Mouse (Mus musculus) heart, adult 11 months (tissue): ENCODE measurements around the gene Dph2.

Experiments used
- DNase-seq: peaks from one replicate; pipeline ENCODE4 v3.0.0; 2022

Gene Dph2

DNA sequence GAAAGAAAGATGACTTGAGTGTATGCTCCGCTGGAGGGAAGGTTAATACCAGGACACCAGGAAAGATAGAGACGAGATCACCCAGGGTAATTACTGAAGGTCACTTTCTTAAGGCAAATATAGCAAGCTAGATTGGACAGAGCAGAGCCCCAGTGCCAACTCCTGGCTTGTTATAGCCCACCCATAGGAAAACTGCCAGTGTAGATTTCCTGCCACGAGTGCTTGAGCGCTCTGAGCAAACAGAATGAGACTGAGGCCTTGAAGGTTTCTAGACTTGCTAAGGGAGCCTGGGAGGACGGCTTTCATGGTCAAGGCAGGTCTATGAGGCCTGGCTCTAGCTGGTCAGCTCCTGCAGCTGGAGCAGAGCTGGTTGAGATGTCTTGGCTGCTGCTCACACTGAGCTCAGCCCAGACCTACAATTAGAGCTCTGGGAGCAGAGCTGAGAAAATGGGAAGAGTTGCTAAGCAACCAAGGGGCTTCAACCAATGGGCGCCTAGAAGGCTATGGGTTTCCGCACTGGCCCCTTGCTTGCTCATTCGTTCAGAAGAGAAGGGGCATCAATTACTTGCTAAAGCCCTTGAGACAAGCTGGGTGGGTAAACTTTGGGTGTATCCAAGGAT is 17.1 kb upstream of the Dph2 start:
- DNase-seq, result no peak

- peak; percentile 92 for DNase-seq
These were observed 14.4 kb upstream of the Dph2 start for GRCm38 (mm10) chr4:117906196-117906595.

DNA sequence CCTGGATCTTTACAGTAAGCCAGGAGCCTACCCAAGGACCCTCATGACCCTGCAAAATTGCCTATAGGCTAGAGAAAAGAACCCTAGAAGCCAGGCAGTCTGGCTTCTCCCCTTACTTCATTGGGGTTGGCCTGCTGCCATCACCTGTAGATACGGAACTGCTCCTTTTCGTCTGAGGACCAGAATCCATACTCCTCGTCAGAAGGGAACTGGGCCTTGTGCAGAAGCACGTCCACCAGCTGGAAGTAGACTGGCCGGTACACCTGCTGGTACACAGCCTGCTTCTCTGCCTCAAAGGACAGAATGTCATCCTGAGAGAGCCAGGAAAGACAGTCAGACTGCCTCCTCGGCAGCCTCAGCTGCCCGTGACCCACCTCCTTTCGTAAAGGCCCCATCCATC is 12.9 kb upstream of the Dph2 start:
- DNase-seq, result no peak

GRCm38 (mm10) chr4:117904094-117904493 is 12.3 kb upstream of the Dph2 start:
- no peak for DNase-seq

GRCm38 (mm10) chr4:117898111-117898510 is 6.3 kb upstream of the Dph2 start:
- no peak for DNase-seq

- DNase-seq, result no peak
These were observed 4.2 kb upstream of the Dph2 start for GRCm38 (mm10) chr4:117896031-117896430.

DNA sequence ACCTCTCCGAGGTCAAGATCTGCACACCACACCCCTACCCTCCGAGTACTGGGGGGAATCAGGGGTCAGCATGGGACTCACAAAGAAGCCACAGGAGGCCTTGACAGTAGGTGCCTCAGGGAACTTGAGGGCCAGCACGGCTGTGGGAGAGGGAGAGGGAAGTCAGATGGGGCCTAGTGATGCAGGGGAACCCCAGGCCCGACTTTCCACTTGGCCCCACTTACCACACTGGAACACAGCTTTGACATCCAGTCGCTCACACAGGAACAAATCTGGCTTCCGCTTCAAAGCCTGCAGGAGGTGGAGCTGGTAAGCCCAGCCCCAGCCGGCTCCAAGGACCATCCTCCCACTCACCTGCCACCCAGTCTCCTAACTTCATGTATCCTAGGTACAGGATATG is 3.5 kb upstream of the Dph2 start:
- peak; percentile 88 for DNase-seq

GRCm38 (mm10) chr4:117894601-117895000 is 2.8 kb upstream of the Dph2 start:
- DNase-seq, result no peak

DNA sequence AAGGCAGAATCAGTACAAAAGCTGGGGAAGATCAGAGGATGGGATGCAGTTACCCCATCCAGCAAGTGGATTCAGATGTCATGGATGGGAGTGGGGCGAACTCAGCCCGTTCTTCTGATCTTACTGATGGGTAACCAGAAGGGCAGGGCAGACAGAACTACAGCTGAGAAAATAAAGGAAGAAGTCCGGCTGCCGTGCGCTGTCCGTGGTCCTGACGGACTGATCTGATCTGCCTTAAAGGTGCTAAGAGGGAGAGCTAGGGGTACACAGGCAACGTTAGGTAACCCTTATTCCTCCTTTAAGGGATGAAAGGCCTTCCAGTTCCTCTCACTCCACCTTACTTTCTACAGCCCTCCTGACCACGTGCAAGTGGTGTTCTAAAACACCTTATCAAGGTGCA is 1.5 kb upstream of the Dph2 start:
- DNase-seq, result no peak

- peak; percentile 88 for DNase-seq
These were observed 1.1 kb downstream of the Dph2 start for GRCm38 (mm10) chr4:117890750-117891149.

DNA sequence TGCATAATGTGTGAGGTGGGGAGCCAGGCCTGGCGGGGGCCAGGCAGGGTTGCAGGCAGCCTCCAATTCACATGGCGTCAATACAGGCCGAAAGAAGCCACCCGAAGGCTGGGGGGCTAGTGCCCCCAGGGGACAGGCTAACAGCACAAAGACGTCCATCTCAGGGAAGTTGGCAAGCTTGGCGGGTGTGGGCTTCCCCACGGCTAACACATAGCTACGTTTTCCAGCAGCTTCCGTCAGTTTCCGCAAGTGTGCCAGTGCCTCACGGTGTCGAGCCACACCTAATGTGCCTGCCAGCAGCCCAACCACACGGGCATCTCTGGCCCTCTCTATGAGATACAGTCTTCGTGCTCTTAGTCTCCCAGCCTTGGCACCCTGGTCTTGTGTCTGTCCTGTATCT is 1.8 kb downstream of the Dph2 start:
- DNase-seq, result peak; percentile 92

GRCm38 (mm10) chr4:117889471-117889870 is 2.4 kb downstream of the Dph2 start:
- DNase-seq, result no peak

- no peak for DNase-seq
These were observed 3.9 kb downstream of the Dph2 start for GRCm38 (mm10) chr4:117887920-117888319.

GRCm38 (mm10) chr4:117887133-117887532 is 4.7 kb downstream of the Dph2 start, which contains the start of gene Atp6v0b:
Atp6v0b (minus strand) TSS chr4:117887333.
- DNase-seq, result peak; percentile 100

GRCm38 (mm10) chr4:117886644-117887043 is 5.2 kb downstream of the Dph2 start:
- DNase-seq, result no peak

- DNase-seq, result no peak
These were observed 5.8 kb downstream of the Dph2 start for GRCm38 (mm10) chr4:117885994-117886393.

DNA sequence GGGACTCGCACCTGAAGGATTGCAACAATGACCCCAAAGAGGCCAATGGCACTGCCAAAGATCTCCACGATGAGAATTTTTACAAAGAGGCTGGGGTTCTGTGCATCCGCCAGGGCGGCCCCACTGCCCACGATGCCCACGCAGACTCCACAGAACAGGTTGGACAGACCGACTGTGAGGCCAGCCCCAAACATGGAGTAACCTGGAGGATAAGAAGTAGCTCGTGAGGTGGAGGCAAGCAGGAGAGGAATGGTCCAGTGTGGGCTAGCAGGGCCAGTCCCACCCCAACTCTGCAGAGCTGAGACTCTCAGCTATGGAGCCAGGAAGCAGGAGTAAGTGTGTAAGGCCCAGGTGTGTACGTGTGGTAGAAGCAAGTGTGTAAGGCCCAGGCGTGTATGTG is 6.7 kb downstream of the Dph2 start:
- peak; percentile 91 for DNase-seq

DNA sequence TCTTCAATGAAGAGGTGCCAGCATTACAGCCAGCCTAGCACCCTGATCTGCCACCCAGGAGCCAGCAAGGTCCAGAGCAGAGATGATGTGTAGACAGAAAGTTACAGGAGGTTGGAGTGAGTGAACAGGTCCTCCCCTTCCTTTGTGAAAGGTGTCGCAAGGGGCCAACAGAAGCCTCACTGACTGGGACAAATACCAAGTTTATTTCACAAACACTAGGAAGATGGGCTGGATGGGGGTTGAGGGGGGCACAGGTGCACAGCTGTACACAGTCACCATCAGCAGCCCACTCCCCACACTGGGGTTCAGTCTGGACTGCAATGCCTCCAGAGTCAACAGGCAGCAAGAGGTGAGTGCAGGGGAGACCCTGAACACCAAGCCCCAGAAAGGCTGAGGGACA is 7.7 kb downstream of the Dph2 start:
- DNase-seq, result peak; percentile 92

DNA sequence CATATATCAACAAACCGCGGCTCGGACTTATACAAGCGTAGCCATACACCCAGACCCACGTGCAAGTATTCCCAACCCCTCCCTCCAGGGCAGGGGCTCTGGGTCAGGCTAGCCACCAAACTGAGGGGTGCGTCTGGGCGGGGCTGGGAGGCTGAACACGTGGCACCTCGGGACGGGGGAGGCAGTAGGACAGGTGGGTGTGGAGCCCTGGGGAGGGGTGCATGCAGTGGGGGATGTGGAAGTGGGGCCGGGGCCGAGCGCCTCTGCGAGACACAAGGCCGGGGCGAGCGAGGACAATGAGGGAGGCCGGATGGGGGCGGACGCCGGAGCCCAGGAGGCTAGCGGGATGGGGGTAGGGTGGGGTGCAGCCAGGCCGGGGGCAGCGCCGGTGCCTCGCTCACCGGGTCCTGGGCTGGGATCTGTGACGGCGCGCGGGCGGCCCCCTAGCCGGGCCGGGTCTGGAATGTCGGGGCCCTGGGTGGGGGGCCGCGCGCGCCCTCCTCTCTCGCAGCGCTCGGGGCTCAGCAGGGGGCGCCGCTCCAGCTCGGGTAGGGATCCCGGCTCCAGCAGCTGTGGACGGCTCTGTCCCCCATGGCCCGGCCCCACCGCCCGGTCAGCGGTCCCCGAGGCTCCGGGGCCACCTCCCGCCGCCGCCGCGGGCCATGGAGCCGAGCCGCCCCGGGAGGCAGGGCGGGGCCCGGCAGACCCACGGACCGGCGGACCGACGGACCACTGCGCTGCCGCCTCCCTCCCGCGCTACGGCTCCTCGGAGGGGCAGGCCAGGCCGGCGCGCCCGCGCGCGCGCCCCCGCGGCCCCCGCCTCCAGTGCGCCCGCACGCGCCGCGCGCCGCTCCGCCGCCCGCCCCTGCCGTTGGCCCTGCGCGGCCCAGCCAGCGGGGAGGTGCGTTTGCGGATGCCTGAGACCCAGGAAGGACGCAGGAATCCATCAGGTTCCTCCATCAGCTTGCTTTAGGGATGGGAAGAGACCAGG is 8.8 kb downstream of the Dph2 start, which contains the start of gene B4galt2:
Gene B4galt2 (minus strand): TSS at position 787 of the 991 bp plus-strand sequence.
- DNase-seq, result peak; percentile 97

GRCm38 (mm10) chr4:117878703-117879102 is 13.1 kb downstream of the Dph2 start:
- no peak for DNase-seq

DNA sequence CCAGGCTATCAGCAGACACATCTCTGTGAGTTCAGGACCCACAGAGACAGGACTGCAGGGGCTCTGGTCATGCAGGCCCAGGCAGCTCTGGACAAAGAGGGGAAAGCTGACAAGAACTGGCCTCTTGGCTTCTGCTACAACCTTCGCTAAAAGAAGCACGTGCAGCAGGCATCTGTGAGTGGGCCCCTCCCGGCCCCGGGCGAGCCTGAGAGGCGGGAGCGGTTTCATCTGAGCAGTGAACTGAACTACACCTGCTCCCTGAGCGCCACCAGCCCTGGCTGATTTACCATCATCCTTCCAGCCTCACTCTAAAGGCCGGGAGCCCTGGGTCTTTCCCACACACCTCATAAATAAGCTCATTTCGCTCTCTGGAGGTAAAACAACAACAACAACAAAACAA is 13.5 kb downstream of the Dph2 start:
- no peak for DNase-seq

DNA sequence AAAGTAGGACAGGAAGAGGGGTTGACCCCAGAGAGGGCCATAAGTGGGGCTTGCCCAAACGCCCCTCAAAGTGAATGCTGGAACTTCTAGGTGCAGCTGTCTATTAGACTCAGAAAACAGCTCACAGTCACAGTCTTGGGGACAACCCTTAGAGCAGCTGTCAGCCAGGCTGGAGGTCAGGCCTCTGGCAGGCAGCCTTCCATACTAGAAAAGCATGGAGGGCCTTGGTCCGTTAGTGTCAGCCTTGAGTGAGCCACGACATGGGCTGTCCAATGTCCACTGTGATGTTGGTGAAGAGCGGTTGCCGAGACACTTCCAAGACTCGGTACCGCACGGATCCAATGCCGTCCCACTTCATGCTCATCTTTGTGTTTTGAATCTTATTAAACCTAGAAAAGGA is 18.2 kb downstream of the Dph2 start:
- DNase-seq, result no peak

DNA sequence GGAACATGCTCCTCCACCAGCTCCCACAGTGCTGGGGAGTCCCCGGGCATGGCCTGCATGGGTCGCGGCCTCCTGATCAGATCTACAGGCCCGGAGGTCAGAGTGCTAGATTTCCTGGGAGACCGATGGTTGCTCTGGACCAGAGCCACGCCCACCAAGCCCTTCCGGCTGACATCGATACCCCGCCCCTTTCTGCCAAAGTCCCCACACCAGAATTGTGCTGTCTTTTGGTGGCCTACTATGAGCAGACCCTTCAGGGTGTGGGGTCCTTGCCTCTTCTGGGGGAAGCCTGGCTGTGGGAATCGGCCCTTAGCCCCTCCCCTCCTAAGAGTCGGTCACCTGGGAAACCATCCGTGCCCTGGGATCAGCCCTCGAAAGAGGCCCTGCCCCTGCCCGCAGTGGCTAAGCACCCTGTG is 19.4 kb downstream of the Dph2 start, which contains the start of gene Ccdc24:
Gene Ccdc24 (minus strand): TSS at position 87 of the 416 bp plus-strand sequence.
- DNase-seq, result no peak

- DNase-seq, result no peak
These were observed 20.0 kb downstream of the Dph2 start for GRCm38 (mm10) chr4:117871787-117872186.
